Mouse (Mus musculus): ENCODE data around the gene Cnih2. TPM values are rescaled to one million over a fixed set of nuclear protein-coding genes. Genes with fewer than 3 reads are reported as not detected.
A peak's percentile ranks its signal among the peaks of the same experiment; 100 is the strongest.

Gene Cnih2
- polyA plus RNA-seq, 1 experiment from 2014 or later = 7.4 TPM

GRCm38 (mm10) chr19:5065104-5065503 is 33.2 kb downstream of the Cnih2 start:
- H3K27me3 ChIP-seq (ENCODE audit: control insufficient read depth, insufficient read depth, low read length) = no peaks in the 10 kb centered on the region
- H3K36me3 ChIP-seq (ENCODE audit: control insufficient read depth, insufficient read depth, low read length) = no peaks in the 10 kb centered on the region
- no peak overlapping the region for H3K4me2 ChIP-seq (ENCODE audit: low read depth, low read length)
- H3K9ac ChIP-seq (ENCODE audit: low read length) = no peak overlapping the region
- 0 out of 2 replicates have a peak overlapping the region, but pooled peaks have one; percentile 25 for H3K27ac ChIP-seq (ENCODE audit: low read length)
- ATAC-seq (ENCODE audit: insufficient read depth, low FRiP score) = no peak
- H3K4me1 ChIP-seq (ENCODE audit: control insufficient read depth, insufficient read depth, low read length) = peaks cover 53% of the 10 kb centered on the region
- no peak overlapping the region for H3K4me3 ChIP-seq (replicated peaks; ENCODE audit: low read length)
- no peaks in the 10 kb centered on the region for H3K9me3 ChIP-seq (replicated peaks; ENCODE audit: control insufficient read depth, low read length)
- 38% methylated on average over 7 of the region's 7 CpGs for WGBS

GRCm38 (mm10) chr19:5062446-5062845 is 35.9 kb downstream of the Cnih2 start:
- Histone ChIP-seq H3K4me2 (ENCODE audit: low read depth, low read length) (no peak overlapping the region), H3K9ac (ENCODE audit: low read length) (no peak overlapping the region), H3K27ac (ENCODE audit: low read length) (no peak overlapping the region), H3K4me3 (replicated peaks; ENCODE audit: low read length) (no peak overlapping the region), H3K36me3 (ENCODE audit: control insufficient read depth, insufficient read depth, low read length) (no peaks in the 10 kb centered on the region), H3K9me3 (replicated peaks; ENCODE audit: control insufficient read depth, low read length) (no peaks in the 10 kb centered on the region), H3K4me1 (ENCODE audit: control insufficient read depth, insufficient read depth, low read length) (peaks cover 50% of the 10 kb centered on the region), H3K27me3 (ENCODE audit: control insufficient read depth, insufficient read depth, low read length) (no peaks in the 10 kb centered on the region)
- ATAC-seq (ENCODE audit: insufficient read depth, low FRiP score) = no peak
- WGBS = 73% methylated on average over 6 of the region's 6 CpGs

- Histone ChIP-seq H3K4me2 (ENCODE audit: low read depth, low read length) (no peak overlapping the region), H3K9me3 (replicated peaks; ENCODE audit: control insufficient read depth, low read length) (no peaks in the 10 kb centered on the region), H3K27ac (ENCODE audit: low read length) (no peak overlapping the region), H3K9ac (ENCODE audit: low read length) (no peak overlapping the region), H3K27me3 (ENCODE audit: control insufficient read depth, insufficient read depth, low read length) (no peaks in the 10 kb centered on the region), H3K4me3 (replicated peaks; ENCODE audit: low read length) (no peak overlapping the region), H3K36me3 (ENCODE audit: control insufficient read depth, insufficient read depth, low read length) (no peaks in the 10 kb centered on the region), H3K4me1 (ENCODE audit: control insufficient read depth, insufficient read depth, low read length) (peaks cover 46% of the 10 kb centered on the region)
- WGBS = 86% methylated on average over 5 of the region's 5 CpGs
- ATAC-seq (ENCODE audit: insufficient read depth, low FRiP score) = no peak
Observed at GRCm38 (mm10) chr19:5062041-5062440, 36.3 kb downstream of the Cnih2 start.

- H3K4me3 ChIP-seq (replicated peaks; ENCODE audit: low read length) = no peak overlapping the region
- 30% methylated on average over 5 of the region's 5 CpGs for WGBS
- peak; percentile 45 for ATAC-seq (ENCODE audit: insufficient read depth, low FRiP score)
- H3K9ac ChIP-seq (ENCODE audit: low read length) = peak overlapping the region; percentile 40
- peaks cover 48% of the 10 kb centered on the region for H3K4me1 ChIP-seq (ENCODE audit: control insufficient read depth, insufficient read depth, low read length)
- peak overlapping the region; percentile 56 for H3K27ac ChIP-seq (ENCODE audit: low read length)
- H3K36me3 ChIP-seq (ENCODE audit: control insufficient read depth, insufficient read depth, low read length) = no peaks in the 10 kb centered on the region
- no peaks in the 10 kb centered on the region for H3K9me3 ChIP-seq (replicated peaks; ENCODE audit: control insufficient read depth, low read length)
- no peak overlapping the region for H3K4me2 ChIP-seq (ENCODE audit: low read depth, low read length)
- H3K27me3 ChIP-seq (ENCODE audit: control insufficient read depth, insufficient read depth, low read length) = no peaks in the 10 kb centered on the region
Observed at GRCm38 (mm10) chr19:5060365-5061330, 37.7 kb downstream of the Cnih2 start.

- no peaks in the 10 kb centered on the region for H3K9me3 ChIP-seq (replicated peaks; ENCODE audit: control insufficient read depth, low read length)
Observed at GRCm38 (mm10) chr19:5058801-5059771, 39.2 kb downstream of the Cnih2 start.

GRCm38 (mm10) chr19:5057876-5058775 is 40.2 kb downstream of the Cnih2 start:
- Histone ChIP-seq H3K9ac (ENCODE audit: low read length) (peak overlapping the region; percentile 32), H3K27me3 (ENCODE audit: control insufficient read depth, insufficient read depth, low read length) (no peaks in the 10 kb centered on the region), H3K4me2 (ENCODE audit: low read depth, low read length) (0 out of 2 replicates have a peak overlapping the region, but pooled peaks have one; percentile 10), H3K36me3 (ENCODE audit: control insufficient read depth, insufficient read depth, low read length) (no peaks in the 10 kb centered on the region), H3K4me3 (replicated peaks; ENCODE audit: low read length) (no peak overlapping the region), H3K27ac (ENCODE audit: low read length) (peak overlapping the region; percentile 56), H3K9me3 (replicated peaks; ENCODE audit: control insufficient read depth, low read length) (no peaks in the 10 kb centered on the region), H3K4me1 (ENCODE audit: control insufficient read depth, insufficient read depth, low read length) (peaks cover 40% of the 10 kb centered on the region)
- no peak for ATAC-seq (ENCODE audit: insufficient read depth, low FRiP score)
- 25% methylated on average over 16 of the region's 16 CpGs for WGBS

More at GRCm38 (mm10) chr19:5058801-5059771, 39.2 kb downstream of the Cnih2 start:
- Histone ChIP-seq H3K27ac (ENCODE audit: low read length) (peak overlapping the region; percentile 56), H3K4me2 (ENCODE audit: low read depth, low read length) (peak overlapping the region; percentile 23; the same call in 1 of the 2 replicates), H3K4me3 (replicated peaks; ENCODE audit: low read length) (no peak overlapping the region), H3K36me3 (ENCODE audit: control insufficient read depth, insufficient read depth, low read length) (no peaks in the 10 kb centered on the region), H3K27me3 (ENCODE audit: control insufficient read depth, insufficient read depth, low read length) (no peaks in the 10 kb centered on the region), H3K9ac (ENCODE audit: low read length) (peak overlapping the region; percentile 32), H3K4me1 (ENCODE audit: control insufficient read depth, insufficient read depth, low read length) (peaks cover 40% of the 10 kb centered on the region)
- 15% methylated on average over 10 of the region's 10 CpGs for WGBS
- peak; percentile 39 for ATAC-seq (ENCODE audit: insufficient read depth, low FRiP score)

- Histone ChIP-seq H3K27ac (ENCODE audit: low read length) (no peak overlapping the region; the same call in 1 of the 2 replicates), H3K4me1 (ENCODE audit: control insufficient read depth, insufficient read depth, low read length) (peaks cover 40% of the 10 kb centered on the region), H3K9me3 (replicated peaks; ENCODE audit: control insufficient read depth, low read length) (no peaks in the 10 kb centered on the region), H3K27me3 (ENCODE audit: control insufficient read depth, insufficient read depth, low read length) (peaks cover 9% of the 10 kb centered on the region), H3K4me2 (ENCODE audit: low read depth, low read length) (no peak overlapping the region), H3K4me3 (replicated peaks; ENCODE audit: low read length) (no peak overlapping the region), H3K36me3 (ENCODE audit: control insufficient read depth, insufficient read depth, low read length) (no peaks in the 10 kb centered on the region), H3K9ac (ENCODE audit: low read length) (peak overlapping the region; percentile 20; the same call in 1 of the 2 replicates)
- WGBS = 15% methylated on average over 6 of the region's 6 CpGs
- no peak for ATAC-seq (ENCODE audit: insufficient read depth, low FRiP score)
Observed at GRCm38 (mm10) chr19:5056251-5056650, 42.1 kb downstream of the Cnih2 start.

- ATAC-seq (ENCODE audit: insufficient read depth, low FRiP score) = no peak
- Histone ChIP-seq H3K4me2 (ENCODE audit: low read depth, low read length) (no peak overlapping the region), H3K9ac (ENCODE audit: low read length) (no peak overlapping the region), H3K27me3 (ENCODE audit: control insufficient read depth, insufficient read depth, low read length) (peaks cover 10% of the 10 kb centered on the region), H3K27ac (ENCODE audit: low read length) (no peak overlapping the region), H3K4me1 (ENCODE audit: control insufficient read depth, insufficient read depth, low read length) (peaks cover 37% of the 10 kb centered on the region), H3K4me3 (replicated peaks; ENCODE audit: low read length) (no peak overlapping the region), H3K9me3 (replicated peaks; ENCODE audit: control insufficient read depth, low read length) (no peaks in the 10 kb centered on the region), H3K36me3 (ENCODE audit: control insufficient read depth, insufficient read depth, low read length) (no peaks in the 10 kb centered on the region)
- 20% methylated on average over 9 of the region's 9 CpGs for WGBS
Observed at GRCm38 (mm10) chr19:5053909-5054308, 44.4 kb downstream of the Cnih2 start.
